Mouse (Mus musculus) intestine, postnatal 0 days (tissue): ENCODE results near the gene Frs3. TPM values are rescaled to one million over a fixed set of nuclear protein-coding genes. Genes with fewer than 3 reads are reported as not detected.

ENCODE experiments used
- ATAC-seq: fragments of 200-750 bp; cut with Nextera tagmentation; 2 replicates; pipeline ENCODE4 v1.8.0; 2017; ENCODE audit warnings: mild to moderate bottlenecking, moderate TSS enrichment, moderate library complexity
- H3K27ac ChIP-seq: fragments of 300-500 bp; sonication (generic); 2 replicates; pipeline ENCODE4 v1.5.1; 2014; ENCODE audit warnings: mild to moderate bottlenecking, low read depth, low read length, moderate library complexity
- H3K27me3 ChIP-seq: fragments of 300-500 bp; sonication (generic); replicated peaks from 2 replicates; pipeline ENCODE4 v1.6.1; 2014; ENCODE audit warnings: low read length, mixed read lengths; ENCODE audit not compliant: control insufficient read depth, insufficient read depth
- H3K36me3 ChIP-seq: fragments of 300-500 bp; sonication (generic); 2 replicates; pipeline ENCODE4 v1.6.1; 2014; ENCODE audit warnings: mild to moderate bottlenecking, moderate library complexity; ENCODE audit not compliant: control insufficient read depth, insufficient read depth
- H3K4me1 ChIP-seq: fragments of 300-500 bp; sonication (generic); replicated peaks from 2 replicates; pipeline ENCODE4 v1.6.1; 2014; ENCODE audit warnings: antibody characterized with exemption, low read length, mixed read lengths; ENCODE audit not compliant: control insufficient read depth, insufficient read depth
- H3K4me2 ChIP-seq: fragments of 300-500 bp; sonication (generic); replicated peaks from 2 replicates; pipeline ENCODE4 v1.6.1; 2014; ENCODE audit warnings: low read depth, mild to moderate bottlenecking, moderate library complexity
- H3K4me3 ChIP-seq: fragments of 300-500 bp; sonication (generic); 2 replicates; pipeline ENCODE4 v1.5.1; 2014; ENCODE audit warnings: low read depth, low read length
- H3K9ac ChIP-seq: fragments of 300-500 bp; sonication (generic); 2 replicates; pipeline ENCODE4 v1.6.1; 2014; ENCODE audit warnings: mild to moderate bottlenecking, low read depth, low read length
- H3K9me3 ChIP-seq: fragments of 300-500 bp; sonication (generic); 2 replicates; pipeline ENCODE4 v1.6.1; 2016; ENCODE audit warnings: mixed run types; ENCODE audit not compliant: control insufficient read depth
- CTCF ChIP-seq: sonication (generic); IDR thresholded peaks from 2 replicates; pipeline ENCODE4 v1.5.1; 2016; ENCODE audit warnings: low read depth, mild to moderate bottlenecking, control low read depth, antibody characterized with exemption, moderate library complexity
- whole genome bisulfite sequencing: fragments of 180-500 bp; shearing (Covaris S2); extraction: QIAGEN DNeasy Blood & Tissue Kit; methylation state at CpG from one replicate; pipeline ENCODE4 v1.1.7; 2014; 5-methylcytosine and 5-hydroxymethylcytosine counted together
- polyA plus RNA-seq: library from polyadenylated mRNA; unstranded; fragments of >200 nt; fragmentation: Nextera tagmentation; extraction: Ambion mirVana; gene quantifications from 2 replicates; pipeline ENCODE4 v1.2.1, GENCODE M21; 2015

Frs3 gene
- polyA plus RNA-seq, 1 experiment from 2014 or later: 2.9 TPM

DNA sequence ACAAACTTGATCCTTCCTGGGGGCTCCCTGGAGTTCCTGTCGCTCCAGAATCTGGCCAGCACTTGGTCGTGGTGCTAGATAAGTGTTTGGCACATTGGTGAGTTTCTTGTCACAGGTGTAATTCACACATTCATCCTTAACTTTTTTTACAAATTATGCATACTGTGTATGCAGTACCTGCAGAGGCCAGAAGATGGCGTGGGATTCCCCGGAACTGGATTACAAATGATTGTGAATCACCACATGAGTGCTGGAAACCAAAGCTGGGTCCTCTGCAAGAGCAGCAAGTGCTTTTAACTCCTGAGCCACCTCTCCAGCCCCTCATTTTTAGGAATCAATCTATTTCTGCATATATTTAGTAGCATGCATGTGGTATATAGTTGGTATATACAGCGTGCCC is 63.0 kb downstream of the Frs3 start:
- Histone ChIP-seq H3K4me3 (no peak overlapping the region), H3K27ac (peak overlapping the region; percentile 82; the same call in 1 of the 2 replicates), H3K36me3 (no peaks in the 10 kb centered on the region), H3K9me3 (no peaks in the 10 kb centered on the region), H3K4me1 (peaks cover 13% of the 10 kb centered on the region; the same call in 1 of the 2 replicates), H3K9ac (no peak overlapping the region), H3K27me3 (no peaks in the 10 kb centered on the region), H3K4me2 (no peak overlapping the region)
- TF ChIP-seq CTCF: peak; percentile 50
- ATAC-seq: no peak
- WGBS: 81% methylated on average over 5 of the region's 5 CpGs

- 37% methylated on average over 8 of the region's 8 CpGs for WGBS
- Histone ChIP-seq H3K4me1 (peaks cover 12% of the 10 kb centered on the region; the same call in 1 of the 2 replicates), H3K4me3 (no peak overlapping the region), H3K36me3 (no peaks in the 10 kb centered on the region), H3K27ac (peak overlapping the region; percentile 82), H3K9me3 (no peaks in the 10 kb centered on the region), H3K9ac (no peak overlapping the region), H3K27me3 (no peaks in the 10 kb centered on the region), H3K4me2 (peak overlapping the region; percentile 43; the same call in 1 of the 2 replicates)
- ATAC-seq: peak; percentile 74
- no peak for TF ChIP-seq CTCF
These were observed 64.4 kb downstream of the Frs3 start for GRCm38 (mm10) chr17:47753130-47753775.

Other genes with a start within 250 kb of the Frs3 start
- 8.3 and 9.2 TPM in 2 replicates for gene Taf8, start 186.7 kb upstream of the Frs3 start, polyA plus RNA-seq
- 175 and 180 TPM in 2 replicates for gene Ccnd3, start 184.0 kb upstream of the Frs3 start, polyA plus RNA-seq
- 7.7 and 8.2 TPM in 2 replicates for gene Bysl, start 77.5 kb upstream of the Frs3 start, polyA plus RNA-seq
- 22.8 and 22.9 TPM in 2 replicates for gene Med20, start 77.4 kb upstream of the Frs3 start, polyA plus RNA-seq
- 0.47 and 1.2 TPM in 2 replicates for gene Gm20517, start 77.4 kb upstream of the Frs3 start, polyA plus RNA-seq
- 2.6 and 2.9 TPM in 2 replicates for gene Usp49, start 58.3 kb upstream of the Frs3 start, polyA plus RNA-seq
- 384 and 398 TPM in 2 replicates for gene Tomm6, start 644 bp upstream of the Frs3 start, polyA plus RNA-seq
- gene Gm21981, start 5.4 kb downstream of the Frs3 start, polyA plus RNA-seq: 0.12 TPM in 1 of 2 replicates, not detected in the other
- gene Prickle4, start 5.7 kb downstream of the Frs3 start, polyA plus RNA-seq: 0.33 and 0.64 TPM in 2 replicates
- gene Pgc, start 37.8 kb downstream of the Frs3 start, polyA plus RNA-seq: 7.4 and 24.6 TPM in 2 replicates
- gene Tfeb, start 48.0 kb downstream of the Frs3 start, polyA plus RNA-seq: 30.0 and 34.5 TPM in 2 replicates
- 1.7 and 2.1 TPM in 2 replicates for gene Mdfi, start 145.7 kb downstream of the Frs3 start, polyA plus RNA-seq
- 12.9 and 13.3 TPM in 2 replicates for gene Foxp4, start 235.6 kb downstream of the Frs3 start, polyA plus RNA-seq